Mouse (Mus musculus) bone marrow, adult 2 months (tissue): ENCODE results near the gene Fbl.

Experiments used
- CTCF ChIP-seq: fragments of 200-500 bp; IDR thresholded peaks from 2 replicates; pipeline ENCODE4 v1.5.1; 2011; ENCODE audit warnings: low read length, control low read depth; ENCODE audit not compliant: control insufficient read depth, insufficient read depth
- POLR2A ChIP-seq: fragments of 200-500 bp; IDR thresholded peaks from 2 replicates; pipeline ENCODE4 v1.6.1; 2011; ENCODE audit warnings: low read depth, mild to moderate bottlenecking, control low read depth, low read length, borderline replicate concordance; ENCODE audit not compliant: control insufficient read depth

DNA sequence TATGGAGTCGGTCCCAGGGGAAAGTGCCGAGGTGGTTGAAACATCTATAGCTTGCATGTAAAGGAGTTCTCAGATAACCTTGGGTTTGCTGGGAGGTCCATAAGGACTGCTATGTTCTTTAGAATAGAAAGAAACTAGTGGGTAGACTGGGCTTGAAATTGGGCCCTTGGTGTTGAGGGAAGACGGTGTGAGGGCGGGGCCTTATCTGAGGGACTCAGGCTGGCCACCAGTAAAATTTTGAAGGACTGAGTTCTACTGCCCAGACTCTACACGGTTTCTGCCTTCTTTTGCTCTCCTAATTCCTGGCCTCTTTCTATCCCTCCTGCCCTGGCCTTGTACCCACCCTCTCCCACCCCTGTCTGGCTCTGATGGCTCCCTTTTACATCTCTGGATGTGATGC lies 11.4 kb downstream of the Fbl start:
- TF ChIP-seq CTCF (no peak), POLR2A (no peak)
